Mouse (Mus musculus) kidney, postnatal 0 days (tissue): ENCODE results near the gene Rgs10. TPM values are rescaled to one million over a fixed set of nuclear protein-coding genes. Genes with fewer than 3 reads are reported as not detected.
"Not testable (repeated sequence)": the region's sequence is repeated elsewhere in the genome, so short reads cannot be mapped to it uniquely, and the experiment has no call there.

Experiments
- ATAC-seq: fragments of 200-750 bp; cut with Nextera tagmentation; replicated peaks from 2 replicates; pipeline ENCODE4 v1.8.0; 2017; ENCODE audit warnings: low read depth, moderate number of reproducible peaks, moderate TSS enrichment, moderate library complexity; ENCODE audit not compliant: low FRiP score
- DNase-seq: peaks from one replicate; pipeline ENCODE4 v3.0.0-alpha.2; 2016; ENCODE audit warnings: low spot score
- H3K27ac ChIP-seq: fragments of 300-500 bp; sonication (generic); 2 replicates; pipeline ENCODE4 v1.5.1; 2014; ENCODE audit warnings: mild to moderate bottlenecking
- H3K27me3 ChIP-seq: fragments of 300-500 bp; sonication (generic); 2 replicates; pipeline ENCODE4 v1.6.1; 2014; ENCODE audit warnings: low read length, mixed read lengths; ENCODE audit not compliant: insufficient read depth
- H3K36me3 ChIP-seq: fragments of 300-500 bp; sonication (generic); 2 replicates; pipeline ENCODE4 v1.6.1; 2014; ENCODE audit warnings: low read length, mixed read lengths; ENCODE audit not compliant: insufficient read depth
- H3K4me1 ChIP-seq: fragments of 300-500 bp; sonication (generic); replicated peaks from 2 replicates; pipeline ENCODE4 v1.6.1; 2014; ENCODE audit warnings: antibody characterized with exemption, low read length, mixed read lengths; ENCODE audit not compliant: insufficient read depth
- H3K4me2 ChIP-seq: fragments of 300-500 bp; sonication (generic); 2 replicates; pipeline ENCODE4 v1.6.1; 2014; ENCODE audit warnings: mild to moderate bottlenecking, low read length, moderate library complexity, mixed read lengths
- H3K4me3 ChIP-seq: fragments of 300-500 bp; sonication (generic); replicated peaks from 2 replicates; pipeline ENCODE4 v1.5.1; 2014; ENCODE audit warnings: low read depth, low read length
- H3K9ac ChIP-seq: fragments of 300-500 bp; sonication (generic); 2 replicates; pipeline ENCODE4 v1.6.1; 2014; ENCODE audit warnings: low read depth, low read length
- H3K9me3 ChIP-seq: fragments of 300-500 bp; sonication (generic); replicated peaks from 2 replicates; pipeline ENCODE4 v1.6.1; 2016; ENCODE audit warnings: low read length, inconsistent platforms, mixed read lengths
- CTCF ChIP-seq: IDR thresholded peaks from 2 replicates; pipeline ENCODE4 v1.5.1; 2016; ENCODE audit warnings: antibody characterized with exemption, low read depth, mild to moderate bottlenecking, moderate library complexity
- WGBS: fragments of 180-500 bp; shearing (Covaris S2); extraction: QIAGEN DNeasy Blood & Tissue Kit; methylation state at CpG from one replicate; pipeline ENCODE4 v1.1.7; 2014; 5-methylcytosine and 5-hydroxymethylcytosine counted together
- polyA plus RNA-seq: library from polyadenylated mRNA; unstranded; fragments of >200 nt; fragmentation: Nextera tagmentation; extraction: Ambion mirVana; gene quantifications from 2 replicates; pipeline ENCODE4 v1.2.1, GENCODE M21; 2015

Rgs10 gene
- polyA plus RNA-seq, 1 experiment from 2014 or later = 6.6 TPM

- Histone ChIP-seq H3K9me3 (no peaks in the 10 kb centered on the region), H3K27me3 (no peaks in the 10 kb centered on the region), H3K4me3 (no peak overlapping the region), H3K9ac (no peak overlapping the region), H3K4me1 (no peaks in the 10 kb centered on the region), H3K27ac (no peak overlapping the region), H3K36me3 (no peaks in the 10 kb centered on the region), H3K4me2 (no peak overlapping the region)
- ATAC-seq = no peak
- no peak for DNase-seq
- WGBS = 82% methylated on average over 6 of the region's 6 CpGs
- no peak for TF ChIP-seq CTCF
Measured at GRCm38 (mm10) chr7:128345691-128346090, 72.9 kb downstream of the Rgs10 start.

- ATAC-seq (peak; percentile 54), DNase-seq (peak; percentile 82)
- WGBS = 64% methylated on average over 6 of the region's 6 CpGs
- Histone ChIP-seq H3K9ac (no peak overlapping the region), H3K27ac (no peak overlapping the region), H3K9me3 (no peaks in the 10 kb centered on the region), H3K27me3 (no peaks in the 10 kb centered on the region), H3K4me3 (no peak overlapping the region), H3K36me3 (no peaks in the 10 kb centered on the region), H3K4me1 (no peaks in the 10 kb centered on the region), H3K4me2 (no peak overlapping the region)
- peak; percentile 97 for TF ChIP-seq CTCF
Measured at GRCm38 (mm10) chr7:128344928-128345653, 73.5 kb downstream of the Rgs10 start.

GRCm38 (mm10) chr7:128344488-128344887 lies 74.1 kb downstream of the Rgs10 start:
- peak; percentile 7; the same call in 1 of the 2 replicates for ATAC-seq

GRCm38 (mm10) chr7:128342691-128343090 lies 75.9 kb downstream of the Rgs10 start:
- not testable (repeated sequence) for H3K36me3 ChIP-seq, H3K27ac ChIP-seq, DNase-seq, ATAC-seq, H3K4me1 ChIP-seq, H3K4me2 ChIP-seq, H3K4me3 ChIP-seq, H3K9ac ChIP-seq, H3K27me3 ChIP-seq, H3K9me3 ChIP-seq
- WGBS = 73% methylated on average over 7 of the region's 10 CpGs

More at GRCm38 (mm10) chr7:128344488-128344887, 74.1 kb downstream of the Rgs10 start:
- H3K27ac ChIP-seq = no peak overlapping the region
- H3K4me3 ChIP-seq = no peak overlapping the region
- H3K9ac ChIP-seq = no peak overlapping the region
- H3K4me1 ChIP-seq = no peaks in the 10 kb centered on the region
- H3K9me3 ChIP-seq = no peaks in the 10 kb centered on the region
- no peak for DNase-seq
- no peak for TF ChIP-seq CTCF
- no peak overlapping the region for H3K4me2 ChIP-seq
- 81% methylated on average over 7 of the region's 7 CpGs for WGBS
- no peaks in the 10 kb centered on the region for H3K27me3 ChIP-seq
- no peaks in the 10 kb centered on the region for H3K36me3 ChIP-seq

- DNase-seq, H3K4me3 ChIP-seq, H3K27ac ChIP-seq, H3K4me1 ChIP-seq, H3K4me2 ChIP-seq, ATAC-seq, H3K36me3 ChIP-seq, H3K27me3 ChIP-seq, H3K9me3 ChIP-seq, H3K9ac ChIP-seq: not testable (repeated sequence)
- 65% methylated on average over 9 of the region's 9 CpGs for WGBS
Measured at GRCm38 (mm10) chr7:128340321-128340720, 78.2 kb downstream of the Rgs10 start.

GRCm38 (mm10) chr7:128332896-128333295 lies 85.7 kb downstream of the Rgs10 start:
- no peaks in the 10 kb centered on the region for H3K9me3 ChIP-seq
- peak; percentile 44; the same call in 1 of the 2 replicates for TF ChIP-seq CTCF
- peak; percentile 70 for DNase-seq
- peak; percentile 78 for ATAC-seq
- H3K27ac ChIP-seq = peak overlapping the region; percentile 72; the same call in 1 of the 2 replicates
- no peak overlapping the region for H3K4me2 ChIP-seq
- H3K4me1 ChIP-seq = 0 out of 2 replicates have a peak, but pooled peaks cover 6% of the 10 kb centered on the region
- no peak overlapping the region for H3K4me3 ChIP-seq
- H3K9ac ChIP-seq = no peak overlapping the region
- H3K27me3 ChIP-seq = no peaks in the 10 kb centered on the region
- no peaks in the 10 kb centered on the region for H3K36me3 ChIP-seq
- 23% methylated on average over 1 of the region's 1 CpGs for WGBS

GRCm38 (mm10) chr7:128330981-128331380 lies 87.6 kb downstream of the Rgs10 start:
- WGBS = 60% methylated on average over 9 of the region's 9 CpGs

More at GRCm38 (mm10) chr7:128330981-128331380, 87.6 kb downstream of the Rgs10 start:
- no peak for DNase-seq
- no peak for ATAC-seq
- no peak overlapping the region for H3K9ac ChIP-seq
- no peaks in the 10 kb centered on the region for H3K27me3 ChIP-seq
- no peak overlapping the region for H3K4me3 ChIP-seq
- TF ChIP-seq CTCF = no peak
- no peaks in the 10 kb centered on the region for H3K36me3 ChIP-seq
- H3K9me3 ChIP-seq = no peaks in the 10 kb centered on the region
- H3K27ac ChIP-seq = no peak overlapping the region
- no peak overlapping the region for H3K4me2 ChIP-seq
- H3K4me1 ChIP-seq = 0 out of 2 replicates have a peak, but pooled peaks cover 6% of the 10 kb centered on the region
